Mouse (Mus musculus): Measurements from ENCODE around the gene Gsta3. TPM values are rescaled to one million over a fixed set of nuclear protein-coding genes. Genes with fewer than 3 reads are reported as not detected.
"Not testable (repeated sequence)": the region's sequence is repeated elsewhere in the genome, so short reads cannot be mapped to it uniquely, and the experiment has no call there.

Gene Gsta3
- polyA plus RNA-seq (2017; shearing (Covaris generic)), result 1 to 10 TPM; 3.3 to 3.8 TPM

GRCm38 (mm10) chr1:21239911-21240898 lies at the start of gene Gsta3:
Gene Gsta3 (plus strand): TSS chr1:21240589.
- ATAC-seq, result no peak

GRCm38 (mm10) chr1:21206241-21206640 lies 34.1 kb upstream of the Gsta3 start:
- ATAC-seq, result no peak

- ATAC-seq, result peak; percentile 50
Observed at GRCm38 (mm10) chr1:21213537-21213936, 26.9 kb upstream of the Gsta3 start.

GRCm38 (mm10) chr1:21213991-21214692 lies 26.2 kb upstream of the Gsta3 start:
- ATAC-seq, result not testable (repeated sequence)

- peak; percentile 90 for ATAC-seq
Observed at GRCm38 (mm10) chr1:21218489-21218919, 21.9 kb upstream of the Gsta3 start, which contains the start of gene Tmem14a. Gene Tmem14a (plus strand): TSS chr1:21218575.

- ATAC-seq, result peak; percentile 51
Observed at GRCm38 (mm10) chr1:21227756-21228395, 12.5 kb upstream of the Gsta3 start.

- ATAC-seq, result not testable (repeated sequence)
Observed at GRCm38 (mm10) chr1:21228740-21229722, 11.4 kb upstream of the Gsta3 start.

GRCm38 (mm10) chr1:21230376-21230775 lies 10.0 kb upstream of the Gsta3 start:
- no peak for ATAC-seq

GRCm38 (mm10) chr1:21231744-21232464 lies 8.5 kb upstream of the Gsta3 start:
- ATAC-seq, result no peak

GRCm38 (mm10) chr1:21232516-21232915 lies 7.9 kb upstream of the Gsta3 start:
- ATAC-seq, result no peak

GRCm38 (mm10) chr1:21235359-21235758 lies 5.0 kb upstream of the Gsta3 start:
- no peak for ATAC-seq

- no peak for ATAC-seq
Observed at GRCm38 (mm10) chr1:21241096-21241495, 707 bp downstream of the Gsta3 start.

GRCm38 (mm10) chr1:21244290-21244960 lies 4.0 kb downstream of the Gsta3 start:
- ATAC-seq, result no peak

- no peak for ATAC-seq
Observed at GRCm38 (mm10) chr1:21246136-21246535, 5.7 kb downstream of the Gsta3 start.

- ATAC-seq, result no peak
Observed at GRCm38 (mm10) chr1:21247896-21248295, 7.5 kb downstream of the Gsta3 start.

GRCm38 (mm10) chr1:21248560-21249390 lies 8.4 kb downstream of the Gsta3 start:
- no peak for ATAC-seq

- no peak for ATAC-seq
Observed at GRCm38 (mm10) chr1:21251661-21252060, 11.3 kb downstream of the Gsta3 start.

GRCm38 (mm10) chr1:21252566-21253302 lies 12.3 kb downstream of the Gsta3 start:
- no peak for ATAC-seq

GRCm38 (mm10) chr1:21253303-21253650 lies 12.9 kb downstream of the Gsta3 start:
- ATAC-seq, result no peak
